Mouse (Mus musculus) liver, embryonic 16.5 days (tissue): Measurements from ENCODE around the gene Ston2. TPM values are rescaled to one million over a fixed set of nuclear protein-coding genes. Genes with fewer than 3 reads are reported as not detected.

Experiments
- ATAC-seq: fragments of 200-750 bp; cut with Nextera tagmentation; 2 replicates; pipeline ENCODE4 v1.8.0; 2017; ENCODE audit warnings: low read depth, mild to moderate bottlenecking, moderate number of reproducible peaks, moderate library complexity
- H3K27ac ChIP-seq: fragments of 300-500 bp; sonication (generic); 2 replicates; pipeline ENCODE4 v1.5.1; 2014; ENCODE audit warnings: mild to moderate bottlenecking, low read length
- H3K27me3 ChIP-seq: fragments of 300-500 bp; sonication (generic); 2 replicates; pipeline ENCODE4 v1.6.1; 2014; ENCODE audit warnings: low read depth, low read length, mixed read lengths; ENCODE audit not compliant: control insufficient read depth, insufficient read depth
- H3K36me3 ChIP-seq: fragments of 300-500 bp; sonication (generic); 2 replicates; pipeline ENCODE4 v1.6.1; 2014; ENCODE audit warnings: mild to moderate bottlenecking; ENCODE audit not compliant: control insufficient read depth, insufficient read depth
- H3K4me1 ChIP-seq: fragments of 300-500 bp; sonication (generic); 2 replicates; pipeline ENCODE4 v1.6.1; 2014; ENCODE audit warnings: low read depth, low read length, mixed read lengths; ENCODE audit not compliant: control insufficient read depth
- H3K4me2 ChIP-seq: fragments of 300-500 bp; sonication (generic); 2 replicates; pipeline ENCODE4 v1.6.1; 2014; ENCODE audit warnings: low read depth, low read length, mixed read lengths
- H3K4me3 ChIP-seq: fragments of 300-500 bp; sonication (generic); 2 replicates; pipeline ENCODE4 v1.5.1; 2014; ENCODE audit warnings: low read depth, mild to moderate bottlenecking, low read length
- H3K9ac ChIP-seq: fragments of 300-500 bp; sonication (generic); 2 replicates; pipeline ENCODE4 v1.6.1; 2014; ENCODE audit warnings: low read depth, low read length
- H3K9me3 ChIP-seq: fragments of 300-500 bp; sonication (generic); replicated peaks from 2 replicates; pipeline ENCODE4 v1.6.1; 2016; ENCODE audit warnings: low read length; ENCODE audit not compliant: control insufficient read depth
- WGBS: fragments of 180-500 bp; shearing (Covaris S2); extraction: QIAGEN DNeasy Blood & Tissue Kit; methylation state at CpG from one replicate; pipeline ENCODE4 v1.1.7; 2014; ENCODE audit not compliant: insufficient replicate concordance; 5-methylcytosine and 5-hydroxymethylcytosine counted together
- polyA plus RNA-seq: library from polyadenylated mRNA; unstranded; fragments of >200 nt; fragmentation: Nextera tagmentation; extraction: Ambion mirVana; gene quantifications from 2 replicates; pipeline ENCODE4 v1.2.1, GENCODE M21; 2015

Gene Ston2
- polyA plus RNA-seq, 1 experiment from 2014 or later = 10.6 TPM

GRCm38 (mm10) chr12:91734246-91735027 lies 53.8 kb downstream of the Ston2 start:
- no peak overlapping the region for H3K4me2 ChIP-seq
- H3K36me3 ChIP-seq = peaks cover 2% of the 10 kb centered on the region
- no peaks in the 10 kb centered on the region for H3K27me3 ChIP-seq
- 26% methylated on average over 15 of the region's 15 CpGs for WGBS
- H3K9ac ChIP-seq = no peak overlapping the region
- 0 out of 2 replicates have a peak, but pooled peaks have one; percentile 33 for ATAC-seq
- peaks cover 18% of the 10 kb centered on the region for H3K4me1 ChIP-seq
- no peaks in the 10 kb centered on the region for H3K9me3 ChIP-seq
- H3K27ac ChIP-seq = peak overlapping the region; percentile 5; the same call in 1 of the 2 replicates
- H3K4me3 ChIP-seq = no peak overlapping the region

GRCm38 (mm10) chr12:91732729-91733448 lies 55.3 kb downstream of the Ston2 start:
- no peak for ATAC-seq
- peaks cover 2% of the 10 kb centered on the region; the same call in 1 of the 2 replicates for H3K36me3 ChIP-seq
- no peak overlapping the region for H3K9ac ChIP-seq
- no peaks in the 10 kb centered on the region for H3K9me3 ChIP-seq
- WGBS = 69% methylated on average over 6 of the region's 6 CpGs
- H3K27me3 ChIP-seq = no peaks in the 10 kb centered on the region
- H3K27ac ChIP-seq = no peak overlapping the region
- H3K4me3 ChIP-seq = no peak overlapping the region
- peaks cover 18% of the 10 kb centered on the region for H3K4me1 ChIP-seq
- H3K4me2 ChIP-seq = no peak overlapping the region

- no peak overlapping the region for H3K4me3 ChIP-seq
- 64% methylated on average over 7 of the region's 7 CpGs for WGBS
- H3K4me2 ChIP-seq = no peak overlapping the region
- no peaks in the 10 kb centered on the region for H3K27me3 ChIP-seq
- no peaks in the 10 kb centered on the region for H3K9me3 ChIP-seq
- no peak overlapping the region for H3K9ac ChIP-seq
- no peak for ATAC-seq
- no peaks in the 10 kb centered on the region for H3K36me3 ChIP-seq
- H3K27ac ChIP-seq = no peak overlapping the region
- H3K4me1 ChIP-seq = no peaks in the 10 kb centered on the region
These were observed 62.0 kb downstream of the Ston2 start for GRCm38 (mm10) chr12:91726202-91726601.

DNA sequence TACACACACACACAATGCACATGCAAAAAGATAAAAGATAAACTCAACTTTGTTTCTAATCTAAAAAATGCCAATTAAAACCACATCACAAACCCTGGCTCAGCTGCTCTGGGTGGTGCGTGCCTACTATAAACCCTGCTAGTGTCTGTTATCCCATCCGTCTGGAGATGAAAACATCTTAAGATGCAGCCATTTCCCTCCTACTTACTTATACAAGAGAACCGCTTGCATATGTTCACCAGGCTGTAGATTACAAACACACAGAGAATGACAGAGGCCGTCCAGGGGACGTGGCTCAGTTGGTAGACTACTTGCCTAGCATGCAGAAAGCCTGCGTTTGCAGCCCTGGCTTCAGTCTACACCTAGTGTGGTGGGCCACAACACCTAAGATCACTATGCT lies 64.3 kb downstream of the Ston2 start:
- Histone ChIP-seq H3K36me3 (no peaks in the 10 kb centered on the region), H3K4me3 (no peak overlapping the region), H3K9me3 (no peaks in the 10 kb centered on the region), H3K4me1 (no peaks in the 10 kb centered on the region), H3K27me3 (no peaks in the 10 kb centered on the region), H3K4me2 (no peak overlapping the region), H3K27ac (no peak overlapping the region), H3K9ac (no peak overlapping the region)
- WGBS = 68% methylated on average over 6 of the region's 6 CpGs
- ATAC-seq = no peak

DNA sequence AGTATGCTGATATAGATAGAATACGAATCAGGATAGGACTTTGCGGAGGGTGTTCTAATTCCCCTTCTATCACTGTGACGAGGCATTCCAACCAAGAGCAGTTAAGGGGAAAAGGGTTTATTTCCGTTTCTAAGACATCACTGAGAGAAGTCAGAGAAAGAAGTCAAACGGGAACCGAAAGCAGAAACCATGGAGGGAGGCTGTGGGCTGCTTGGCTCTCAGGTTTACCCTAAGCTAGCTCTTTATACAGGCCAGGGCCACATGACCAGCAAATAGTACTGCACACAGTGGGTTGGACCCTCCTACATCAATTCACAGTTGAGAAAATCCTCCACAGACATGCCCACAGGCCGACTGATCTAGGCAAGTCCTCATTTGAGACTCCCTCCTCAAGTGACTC lies 69.1 kb downstream of the Ston2 start:
- Histone ChIP-seq H3K4me2 (no peak overlapping the region), H3K36me3 (no peaks in the 10 kb centered on the region), H3K4me1 (no peaks in the 10 kb centered on the region), H3K27ac (no peak overlapping the region), H3K9me3 (no peaks in the 10 kb centered on the region), H3K27me3 (no peaks in the 10 kb centered on the region), H3K4me3 (no peak overlapping the region), H3K9ac (no peak overlapping the region)
- 0 out of 2 replicates have a peak, but pooled peaks have one; percentile 5 for ATAC-seq
- 65% methylated on average over 7 of the region's 7 CpGs for WGBS

GRCm38 (mm10) chr12:91715686-91716085 lies 72.5 kb downstream of the Ston2 start:
- WGBS = 70% methylated on average over 6 of the region's 6 CpGs
- Histone ChIP-seq H3K9me3 (no peaks in the 10 kb centered on the region), H3K27ac (no peak overlapping the region), H3K4me2 (no peak overlapping the region), H3K9ac (no peak overlapping the region), H3K4me3 (no peak overlapping the region), H3K27me3 (no peaks in the 10 kb centered on the region), H3K4me1 (no peaks in the 10 kb centered on the region), H3K36me3 (no peaks in the 10 kb centered on the region; the same call in 1 of the 2 replicates)
- peak; percentile 37; the same call in 1 of the 2 replicates for ATAC-seq

DNA sequence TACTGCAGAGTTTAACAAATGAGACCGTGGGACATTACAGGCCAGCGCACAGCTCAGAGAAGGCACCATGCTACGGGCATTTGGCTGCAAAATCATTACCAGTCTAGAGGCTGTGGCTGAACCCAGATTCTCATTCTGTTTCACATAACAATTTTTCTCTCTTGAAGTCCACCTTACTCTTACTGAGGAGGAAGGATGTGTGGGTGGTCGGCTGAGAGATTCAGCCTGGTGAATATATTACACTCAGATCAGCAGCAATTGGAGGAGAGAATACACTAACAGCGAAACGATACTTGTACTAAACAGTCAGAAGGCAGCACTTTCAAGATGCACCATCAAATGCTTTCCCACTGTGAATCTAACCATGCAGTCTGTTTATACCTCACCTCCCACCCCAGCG lies 74.8 kb downstream of the Ston2 start:
- Histone ChIP-seq H3K27ac (no peak overlapping the region), H3K9me3 (no peaks in the 10 kb centered on the region), H3K27me3 (no peaks in the 10 kb centered on the region), H3K36me3 (no peaks in the 10 kb centered on the region; the same call in 1 of the 2 replicates), H3K4me1 (peaks cover 4% of the 10 kb centered on the region), H3K4me3 (no peak overlapping the region), H3K9ac (no peak overlapping the region), H3K4me2 (no peak overlapping the region)
- 83% methylated on average over 7 of the region's 7 CpGs for WGBS
- ATAC-seq = no peak

GRCm38 (mm10) chr12:91711655-91712054 lies 76.5 kb downstream of the Ston2 start:
- no peak for ATAC-seq
- Histone ChIP-seq H3K4me1 (peaks cover 4% of the 10 kb centered on the region), H3K9me3 (no peaks in the 10 kb centered on the region), H3K9ac (no peak overlapping the region), H3K4me2 (no peak overlapping the region), H3K27me3 (no peaks in the 10 kb centered on the region), H3K4me3 (no peak overlapping the region), H3K36me3 (no peaks in the 10 kb centered on the region; the same call in 1 of the 2 replicates), H3K27ac (no peak overlapping the region)
- WGBS = 61% methylated on average over 4 of the region's 4 CpGs

GRCm38 (mm10) chr12:91710876-91711275 lies 77.3 kb downstream of the Ston2 start:
- Histone ChIP-seq H3K4me2 (no peak overlapping the region), H3K36me3 (no peaks in the 10 kb centered on the region; the same call in 1 of the 2 replicates), H3K27ac (no peak overlapping the region), H3K4me3 (no peak overlapping the region), H3K4me1 (peaks cover 4% of the 10 kb centered on the region), H3K9ac (no peak overlapping the region), H3K27me3 (no peaks in the 10 kb centered on the region), H3K9me3 (no peaks in the 10 kb centered on the region)
- 66% methylated on average over 3 of the region's 3 CpGs for WGBS
- ATAC-seq = no peak
